Mouse (Mus musculus): ENCODE results near the gene Gja10.

- TF ChIP-seq ZC3H11A (IDR thresholded peaks at IDR 0.05; ENCODE audit: low read depth, low read length) (no peak), RAD21 (IDR thresholded peaks at IDR 0.05; ENCODE audit: low read depth, low read length) (no peak), CHD2 (IDR thresholded peaks at IDR 0.05; ENCODE audit: low read length) (no peak), CTCF (IDR thresholded peaks at IDR 0.05 in 2 of 3, conservative IDR thresholded peaks at IDR 0.05 in 1 of 3; ENCODE audit: control insufficient read depth in 1 of 3, insufficient read depth in 1 of 3, low read depth in 2 of 3, low read length in 3 of 3, poor library complexity in 1 of 3, severe bottlenecking in 1 of 3) (no peak), TCF12 (IDR thresholded peaks at IDR 0.05; ENCODE audit: low read depth, low read length) (no peak), POLR2AphosphoS5 (IDR thresholded peaks at IDR 0.05; ENCODE audit: borderline replicate concordance, low read depth, low read length) (no peak), MEF2A (IDR thresholded peaks at IDR 0.05; ENCODE audit: extremely low read depth, insufficient replicate concordance, low read depth, low read length, poor library complexity, severe bottlenecking) (no peak)
Observed at GRCm38 (mm10) chr4:32570939-32571317, 31.6 kb downstream of the Gja10 start.

All from MEL (cell line).